8 mouse cellular contexts compared by ENCODE assay signal in genomic region chr14:51913960-51914762, GRCm38 (mm10). TPM values are rescaled to one million over a fixed set of nuclear protein-coding genes. Genes with fewer than 3 reads are reported as not detected.
DNase-seq lines count a peak whose midpoint lies in the region; ATAC-seq and TF ChIP-seq lines count a peak whose summit lies in the region.

Gene Ndrg2, minus strand, starts transcription at chr14:51914158.

- H3K4me3 ChIP-seq in hindbrain, postnatal 0 days (ENCODE audit: low read length) = peak within 1 kb of the TSS; percentile 62

- H3K27ac ChIP-seq in hindbrain, postnatal 0 days = peak within 1 kb of the TSS; percentile 92

- intact Hi-C loops in gastrocnemius, postnatal 14 days (cut with DNase I; ENCODE audit: low total_unique reads) = no loop called here

- no peaks in the 10 kb centered on the region for H3K36me3 ChIP-seq in hindbrain, postnatal 0 days (ENCODE audit: insufficient read depth, low read length)

- H3K4me2 ChIP-seq in hindbrain, postnatal 0 days (ENCODE audit: low read depth, low read length) = peak within 1 kb of the TSS; percentile 98

- 0 out of 2 replicates have a peak, but pooled peaks cover 3% of the 10 kb centered on the region for H3K4me1 ChIP-seq in hindbrain, postnatal 0 days (ENCODE audit: insufficient read depth, low read length)

- 3% methylated on average over 20 of the region's 23 CpGs for WGBS in hindbrain, postnatal 0 days

- no peaks in the 10 kb centered on the region for H3K27me3 ChIP-seq in hindbrain, postnatal 0 days (ENCODE audit: insufficient read depth, low read length)

- H3K9ac ChIP-seq in hindbrain, postnatal 0 days (replicated peaks; ENCODE audit: low read length) = peak within 1 kb of the TSS; percentile 69

- peak; percentile 61 to 70 for DNase-seq in adrenal gland, adult 18-20 months (ENCODE audit: low spot score in 2 of 2)
- peak; percentile 87 for DNase-seq in gastrocnemius, postnatal 14 days
- peak; percentile 89 for DNase-seq in hindbrain, postnatal 0 days (ENCODE audit: low spot score)
- peak; percentile 62 to 69 for DNase-seq in left cerebral cortex, adult 18-20 months (ENCODE audit: low spot score in 2 of 2)
- peak; percentile 87 for DNase-seq in lung, postnatal 14 days
- peak; percentile 59 for DNase-seq in retina, embryonic 14.5 days (ENCODE audit: low spot score)
- DNase-seq in urinary bladder, postnatal 4 days (ENCODE audit: low spot score in 2 of 2) = peak; percentile 71 to 81

- TF ChIP-seq CTCF in hindbrain, postnatal 0 days (IDR thresholded peaks at IDR 0.05; ENCODE audit: low read depth) = no peak

- 0 out of 2 replicates have a peak, but pooled peaks have one; percentile 23 for ATAC-seq in common myeloid progenitor, adult 5-6 weeks (replicated peaks; ENCODE audit: low read depth, poor library complexity, severe bottlenecking)
- peak; percentile 85 for ATAC-seq in hindbrain, postnatal 0 days

- H3K9me3 ChIP-seq in hindbrain, postnatal 0 days (ENCODE audit: low read length) = no peaks in the 10 kb centered on the region

RNA-seq across cellular contexts. Expression of gene Ndrg2, which starts in this region (rescaled TPM):
- 100 to 1,000 TPM; 256 to 257 TPM for total RNA-seq in adrenal gland, adult 18-20 months (2021)
- 2.8 and 14.6 TPM in 2 replicates for total RNA-seq in common myeloid progenitor, adult 5-6 weeks (2017)
- total RNA-seq in gastrocnemius, postnatal 14 days (2021) = 1,000 to 10,000 TPM in 1 of 2 experiments, 100 to 1,000 TPM in 1; 964 to 1,110 TPM
- total RNA-seq in hindbrain, postnatal 0 days (2014; rRNA removed) = 514 and 732 TPM in 2 replicates
- polyA plus RNA-seq in hindbrain, postnatal 0 days (2015; fragmentation: Nextera tagmentation; extraction: Ambion mirVana) = 543 and 625 TPM in 2 replicates
- 100 to 1,000 TPM; 745 to 825 TPM for total RNA-seq in left cerebral cortex, adult 18-20 months (2021)

Comparison
In these comparisons a context has a peak if more than half of its experiments do, and no peak if none do; other contexts are left out.
1. Peak in every context shown above with its lines: DNase-seq, ATAC-seq, H3K4me3 ChIP-seq and H3K27ac ChIP-seq.
2. RNA of gene Ndrg2 (total RNA-seq): 964 to 1,110 TPM in gastrocnemius, postnatal 14 days, 745 to 825 TPM in left cerebral cortex, adult 18-20 months, 514 to 732 TPM in hindbrain, postnatal 0 days and 256 to 257 TPM in adrenal gland, adult 18-20 months; 2.8 to 14.6 TPM in common myeloid progenitor, adult 5-6 weeks; every median in the first group is over 10 times any median in the second.